ENCODE assay signal across 13 mouse cellular contexts in the genomic region with DNA sequence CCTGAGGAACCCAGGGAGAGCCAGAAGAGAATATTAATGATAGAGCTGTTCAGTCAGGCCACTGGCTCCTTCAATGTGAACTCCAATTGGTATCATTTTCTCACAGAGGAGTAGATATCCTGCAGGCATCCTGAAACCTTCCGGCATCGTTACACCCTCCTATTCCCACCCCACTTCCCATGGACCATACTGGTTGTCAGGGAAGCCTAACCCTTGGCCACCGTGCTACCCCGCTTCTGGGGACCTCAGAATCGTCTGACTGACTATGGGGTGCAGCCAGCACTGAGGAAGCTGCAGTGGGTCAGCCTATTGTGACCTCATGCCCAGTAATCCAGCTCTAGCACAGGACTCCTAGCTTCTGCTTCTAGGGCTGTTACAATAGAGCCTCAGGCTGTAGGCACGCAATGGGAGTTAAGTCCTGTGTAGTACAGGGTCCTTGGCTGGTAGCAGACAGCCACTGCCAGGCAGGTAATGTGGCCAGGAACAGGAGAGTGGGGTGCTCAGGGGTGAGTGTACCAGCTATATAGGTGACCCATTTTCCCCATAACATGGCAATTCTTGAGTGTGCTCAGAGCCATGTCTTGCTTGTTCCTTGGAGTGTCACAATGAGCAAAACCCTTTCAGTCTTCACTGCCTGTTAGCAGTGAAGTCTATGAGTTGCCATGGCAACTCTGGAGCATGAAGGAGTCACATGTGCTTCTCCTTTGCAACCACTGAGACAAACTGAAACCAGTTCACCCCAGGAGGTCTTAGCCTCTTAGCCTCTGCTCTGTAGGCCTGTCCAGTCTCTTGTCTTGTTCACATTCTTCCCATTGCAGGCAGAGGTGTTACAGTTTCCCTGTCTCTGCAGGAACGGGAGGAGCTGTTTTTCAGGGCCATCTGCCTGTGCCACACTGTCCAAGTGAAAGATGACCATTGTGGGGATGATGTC. TPM values are rescaled to one million over a fixed set of nuclear protein-coding genes. Genes with fewer than 3 reads are reported as not detected.
DNase-seq lines count a peak whose midpoint lies in the region; ATAC-seq and TF ChIP-seq lines count a peak whose summit lies in the region.
"Had no signal": no experiment of that assay in that cellular context is flagged by ENCODE, and none has a peak within 500 bp of the region (broad histone marks: within the 10 kb centered on the region; RNA-seq: fewer than 3 reads in every experiment).

No protein-coding gene starts in this region.

- 83% methylated on average over 7 of the region's 7 CpGs for WGBS in lung, postnatal 0 days
- WGBS in hindbrain, embryonic 13.5 days = 58% methylated on average over 7 of the region's 7 CpGs

- peaks cover 67% of the 10 kb centered on the region for H3K36me3 ChIP-seq in lung, postnatal 0 days (ENCODE audit: insufficient read depth, low read length)
- H3K36me3 ChIP-seq in hindbrain, embryonic 13.5 days = peaks cover 89% of the 10 kb centered on the region

- TF ChIP-seq EP300 in lung, postnatal 0 days (IDR thresholded peaks at IDR 0.05) = no peak

- H3K4me1 ChIP-seq in lung, postnatal 0 days (ENCODE audit: insufficient read depth, low read depth, low read length) = no peaks in the 10 kb centered on the region
- H3K4me1 ChIP-seq in hindbrain, embryonic 13.5 days (replicated peaks) = peaks cover 22% of the 10 kb centered on the region

- no peak overlapping the region for H3K4me2 ChIP-seq in lung, postnatal 0 days (replicated peaks; ENCODE audit: low read depth, low read length)
- no peak overlapping the region for H3K4me2 ChIP-seq in hindbrain, embryonic 13.5 days
- H3K4me2 ChIP-seq: liver, embryonic 11.5 days had no signal

- H3K9ac ChIP-seq in lung, postnatal 0 days (replicated peaks; ENCODE audit: low read depth) = no peak overlapping the region
- no peak overlapping the region for H3K9ac ChIP-seq in hindbrain, embryonic 13.5 days

- TF ChIP-seq CTCF in lung, postnatal 0 days (IDR thresholded peaks at IDR 0.05) = no peak

- H3K27ac ChIP-seq in lung, postnatal 0 days (ENCODE audit: low read length) = no peak overlapping the region
- H3K27ac ChIP-seq in hindbrain, embryonic 13.5 days = peak overlapping the region; percentile 70

- peak; percentile 48 for DNase-seq in lung, postnatal 0 days (ENCODE audit: low spot score)
- no peak for DNase-seq in lung, adult 18-20 months
- DNase-seq in embryo, embryonic 11 days = peak; percentile 65
- DNase-seq in retina, embryonic 14.5 days (ENCODE audit: low spot score) = peak; percentile 61
- DNase-seq in ovary, postnatal 10 days (ENCODE audit: low spot score) = no peak
- no peak for DNase-seq in adrenal gland, adult 2 months
- DNase-seq in right cerebral cortex, postnatal 36 days (ENCODE audit: low spot score in 2 of 2) = no peak
- DNase-seq: cerebellum, adult 8-10 months; kidney, adult 11 months; right cerebral cortex, adult 18-20 months had no signal

- no peaks in the 10 kb centered on the region for H3K9me3 ChIP-seq in lung, postnatal 0 days (ENCODE audit: low read length)
- H3K9me3 ChIP-seq in hindbrain, embryonic 13.5 days = no peaks in the 10 kb centered on the region

- ATAC-seq in lung, postnatal 0 days = peak; percentile 67
- ATAC-seq in hindbrain, embryonic 13.5 days (ENCODE audit: low FRiP score) = peak; percentile 75
- ATAC-seq: CD4-positive, CD25-positive, alpha-beta regulatory T cell, adult 4 months had no signal

- no peaks in the 10 kb centered on the region for H3K27me3 ChIP-seq in lung, postnatal 0 days (replicated peaks; ENCODE audit: insufficient read depth, low read length)
- no peaks in the 10 kb centered on the region for H3K27me3 ChIP-seq in hindbrain, embryonic 13.5 days

- no peak overlapping the region for H3K4me3 ChIP-seq in lung, postnatal 0 days (ENCODE audit: low read depth, low read length)
- H3K4me3 ChIP-seq in hindbrain, embryonic 13.5 days = no peak overlapping the region

RNA-seq across cellular contexts. Expression of a gene that starts 41.7 kb away (rescaled TPM):
- 12.9 and 16.8 TPM in 2 replicates for polyA plus RNA-seq in lung, postnatal 0 days (2015; fragmentation: Nextera tagmentation; extraction: Ambion mirVana)
- 119 and 125 TPM in 2 replicates for polyA plus RNA-seq in hindbrain, embryonic 13.5 days (2015; fragmentation: Nextera tagmentation; extraction: Ambion mirVana)
- 10 to 100 TPM; 24.0 to 25.4 TPM for total RNA-seq in adrenal gland, adult 2 months (2021)
- polyA plus RNA-seq in adrenal gland, adult 2 months (2012; rRNA removed) = 9.6 and 12.4 TPM in 2 replicates

Comparison
In these comparisons a context has a peak if more than half of its experiments do, and no peak if none do; other contexts are left out.
1. DNase-seq: peak in lung, postnatal 0 days (single experiment), embryo, embryonic 11 days (single experiment) and retina, embryonic 14.5 days (single experiment); none in lung, adult 18-20 months (0 of 2), ovary, postnatal 10 days (single experiment), adrenal gland, adult 2 months (single experiment) and right cerebral cortex, postnatal 36 days (0 of 2).